Mouse (Mus musculus) forebrain, embryonic 10.5 days (tissue): Measurements from ENCODE around the gene Ntn3. TPM values are rescaled to one million over a fixed set of nuclear protein-coding genes. Genes with fewer than 3 reads are reported as not detected.

Source experiments
- DNase-seq: peaks from one replicate; pipeline ENCODE4 v3.0.0-alpha.2; 2017; ENCODE audit warnings: low spot score; ENCODE audit errors: extremely low spot score
- H3K27ac ChIP-seq: fragments of 300-500 bp; sonication (generic); 2 replicates; pipeline ENCODE4 v1.5.1; 2016; ENCODE audit warnings: mild to moderate bottlenecking
- H3K27me3 ChIP-seq: fragments of 300-500 bp; sonication (generic); 2 replicates; pipeline ENCODE4 v1.6.1; 2016; ENCODE audit warnings: mild to moderate bottlenecking; ENCODE audit not compliant: poor library complexity, severe bottlenecking
- H3K36me3 ChIP-seq: fragments of 300-500 bp; sonication (generic); replicated peaks from 2 replicates; pipeline ENCODE4 v1.6.1; 2016; ENCODE audit warnings: mild to moderate bottlenecking, moderate library complexity
- H3K4me1 ChIP-seq: fragments of 300-500 bp; sonication (generic); 2 replicates; pipeline ENCODE4 v1.6.1; 2016
- H3K4me3 ChIP-seq: fragments of 300-500 bp; sonication (generic); 2 replicates; pipeline ENCODE4 v1.5.1; 2016; ENCODE audit warnings: mild to moderate bottlenecking, moderate library complexity
- H3K9me3 ChIP-seq: fragments of 300-500 bp; sonication (generic); 2 replicates; pipeline ENCODE4 v1.6.1; 2016; ENCODE audit warnings: mild to moderate bottlenecking, moderate library complexity
- WGBS: fragments of 180-500 bp; shearing (Covaris S2); methylation state at CpG from one replicate; pipeline ENCODE4 v1.1.7; 2016; 5-methylcytosine and 5-hydroxymethylcytosine counted together
- polyA plus RNA-seq: library from polyadenylated mRNA; unstranded; fragments of >200 nt; fragmentation: Nextera tagmentation; extraction: Ambion mirVana; gene quantifications from 2 replicates; pipeline ENCODE4 v1.2.1, GENCODE M21; 2016

The Ntn3 gene
- polyA plus RNA-seq, 1 experiment from 2014 or later, result 2.3 TPM

DNA sequence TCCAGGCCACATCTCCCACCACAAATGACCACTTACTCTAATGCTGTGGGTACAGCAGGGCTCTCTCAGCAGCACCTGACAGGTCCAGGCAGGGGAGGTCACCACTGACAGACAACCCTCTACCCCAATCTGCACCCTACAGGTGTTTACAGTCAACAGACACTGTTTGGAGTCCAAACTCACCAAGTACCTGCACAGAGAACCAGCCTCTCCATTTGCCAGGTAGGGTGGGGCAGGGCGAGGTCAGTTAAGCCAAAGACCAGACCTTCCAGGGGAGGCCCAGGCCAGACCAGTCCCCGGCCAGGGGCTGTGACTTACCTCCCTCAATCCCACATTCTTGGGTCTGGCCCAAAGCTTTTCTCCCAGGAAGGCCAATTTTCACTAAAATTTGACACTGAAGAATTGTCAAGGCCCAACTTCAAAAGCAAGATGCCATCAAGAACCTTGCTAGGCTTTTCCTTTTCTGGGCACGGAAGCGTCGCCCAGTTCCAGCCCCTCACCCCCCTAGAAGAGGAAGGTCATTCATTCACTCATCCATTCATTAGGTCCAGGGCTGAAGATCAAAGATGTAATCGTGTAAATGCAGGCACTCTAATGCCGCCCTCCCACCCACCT lies 41.3 kb downstream of the Ntn3 start:
- Histone ChIP-seq H3K4me1 (peaks cover 26% of the 10 kb centered on the region), H3K9me3 (no peaks in the 10 kb centered on the region), H3K27me3 (no peaks in the 10 kb centered on the region), H3K27ac (peak overlapping the region; percentile 98), H3K4me3 (peak overlapping the region; percentile 96), H3K36me3 (peaks cover 33% of the 10 kb centered on the region)
- WGBS, result 73% methylated on average over 7 of the region's 7 CpGs
- DNase-seq, result no peak

DNA sequence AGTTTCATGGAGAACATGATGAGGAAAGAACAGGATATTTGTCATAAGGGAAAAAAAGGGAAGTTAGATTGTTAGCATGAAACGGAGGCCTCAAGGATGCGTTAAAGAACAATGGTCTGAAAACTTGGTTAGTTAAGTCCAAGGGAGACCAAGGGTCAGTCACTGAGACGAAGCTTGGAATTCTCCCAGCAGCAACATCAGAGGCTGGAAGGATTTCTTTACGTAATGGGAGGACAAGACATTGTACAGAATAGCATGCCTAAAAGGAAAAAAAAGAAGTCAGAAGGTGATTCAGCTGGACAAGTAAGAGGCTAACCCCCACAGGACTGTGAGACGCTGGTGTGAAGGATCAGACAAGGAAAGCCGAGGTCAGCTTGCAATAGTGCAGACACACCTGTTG lies 42.2 kb downstream of the Ntn3 start:
- 93% methylated on average over 6 of the region's 6 CpGs for WGBS
- no peak overlapping the region for H3K4me3 ChIP-seq
- H3K27ac ChIP-seq, result no peak overlapping the region

DNA sequence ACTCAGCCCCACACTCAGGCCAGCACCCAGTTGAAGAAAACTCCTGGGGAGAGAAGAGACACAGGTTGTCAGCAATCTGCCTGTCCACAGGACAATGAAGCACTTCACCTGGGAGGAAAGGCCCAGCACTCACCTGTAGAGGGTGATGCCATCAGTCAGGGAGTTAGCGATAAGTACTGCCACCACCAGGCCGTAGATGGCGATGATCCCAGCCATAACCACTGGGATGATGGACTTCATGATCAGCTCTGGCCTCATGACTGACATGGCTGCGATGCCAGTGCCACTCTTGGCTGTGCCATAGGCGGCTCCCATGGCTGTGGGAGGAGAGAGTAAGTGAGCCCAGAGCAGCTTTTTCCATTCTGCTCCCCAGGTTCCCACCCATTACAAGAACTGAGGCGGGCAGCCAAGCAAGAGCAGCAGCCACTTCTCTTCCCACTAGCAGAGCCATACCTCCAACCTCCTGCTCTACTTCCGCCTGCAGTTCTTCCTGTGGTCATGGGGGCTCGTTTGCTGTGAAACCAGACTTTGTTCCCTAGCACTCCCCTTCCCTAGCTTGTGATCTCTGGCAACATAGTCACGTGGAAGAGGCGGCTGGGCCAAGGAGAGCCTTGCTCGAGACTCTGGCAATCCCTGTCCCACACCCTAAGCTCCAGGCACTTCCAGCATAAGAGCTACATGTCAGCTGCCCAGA lies 44.6 kb downstream of the Ntn3 start:
- no peak for DNase-seq
- Histone ChIP-seq H3K4me1 (peaks cover 28% of the 10 kb centered on the region), H3K4me3 (0 out of 2 replicates have a peak overlapping the region, but pooled peaks have one; percentile 16), H3K27ac (no peak overlapping the region), H3K36me3 (peaks cover 33% of the 10 kb centered on the region), H3K9me3 (no peaks in the 10 kb centered on the region), H3K27me3 (no peaks in the 10 kb centered on the region)
- 88% methylated on average over 11 of the region's 11 CpGs for WGBS

More for the DNA sequence above, 42.2 kb downstream of the Ntn3 start:
- H3K9me3 ChIP-seq, result no peaks in the 10 kb centered on the region
- no peak for DNase-seq
- no peaks in the 10 kb centered on the region for H3K27me3 ChIP-seq
- H3K36me3 ChIP-seq, result peaks cover 33% of the 10 kb centered on the region
- peaks cover 35% of the 10 kb centered on the region for H3K4me1 ChIP-seq

DNA sequence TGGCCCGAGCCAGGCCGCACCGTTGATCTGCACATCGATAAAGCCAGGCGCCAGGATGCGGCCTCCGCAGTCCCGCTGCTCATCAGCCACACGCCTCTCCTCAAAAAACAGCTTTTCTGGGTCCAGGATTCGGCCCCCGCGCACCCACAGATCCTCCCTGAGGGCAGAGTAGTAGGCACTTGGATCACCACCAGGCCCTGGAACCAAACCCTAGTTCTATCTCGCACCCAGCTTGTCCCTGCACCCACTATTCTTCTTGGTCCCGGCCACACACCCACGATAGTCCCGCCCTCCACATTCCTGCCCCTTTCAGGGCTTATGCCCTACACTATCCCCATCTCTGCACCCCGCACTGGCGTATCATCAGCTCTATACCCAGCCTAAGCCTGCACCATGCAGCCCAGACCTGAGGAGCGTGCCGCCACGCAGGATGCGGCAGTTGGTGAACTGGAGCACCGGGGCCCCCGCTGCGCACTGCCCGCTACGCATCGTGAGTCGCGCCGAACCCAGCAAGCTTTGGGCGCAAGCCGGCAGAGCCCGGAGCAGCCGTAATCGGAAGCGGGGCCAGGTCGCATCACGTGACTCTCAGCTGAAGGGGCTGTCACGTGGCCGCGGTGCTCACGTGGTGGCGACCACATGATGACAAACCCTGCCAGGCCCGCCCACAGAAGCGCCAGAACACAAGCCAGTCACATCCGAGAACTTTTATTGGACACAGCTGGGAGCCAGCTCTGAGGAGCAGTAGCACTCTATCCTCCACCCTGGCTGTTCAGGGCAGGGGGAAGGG lies 46.0 kb downstream of the Ntn3 start, which contains the start of gene Amdhd2:
TSS of gene Amdhd2 (minus strand) at position 591 of the 787 bp plus-strand sequence.
- Histone ChIP-seq H3K9me3 (no peaks in the 10 kb centered on the region), H3K36me3 (peaks cover 33% of the 10 kb centered on the region), H3K27ac (peak within 1 kb of the TSS; percentile 89), H3K4me1 (peaks cover 25% of the 10 kb centered on the region), H3K4me3 (peak within 1 kb of the TSS; percentile 83), H3K27me3 (no peaks in the 10 kb centered on the region)
- DNase-seq, result peak; percentile 98
- 1% methylated on average over 47 of the region's 47 CpGs for WGBS

DNA sequence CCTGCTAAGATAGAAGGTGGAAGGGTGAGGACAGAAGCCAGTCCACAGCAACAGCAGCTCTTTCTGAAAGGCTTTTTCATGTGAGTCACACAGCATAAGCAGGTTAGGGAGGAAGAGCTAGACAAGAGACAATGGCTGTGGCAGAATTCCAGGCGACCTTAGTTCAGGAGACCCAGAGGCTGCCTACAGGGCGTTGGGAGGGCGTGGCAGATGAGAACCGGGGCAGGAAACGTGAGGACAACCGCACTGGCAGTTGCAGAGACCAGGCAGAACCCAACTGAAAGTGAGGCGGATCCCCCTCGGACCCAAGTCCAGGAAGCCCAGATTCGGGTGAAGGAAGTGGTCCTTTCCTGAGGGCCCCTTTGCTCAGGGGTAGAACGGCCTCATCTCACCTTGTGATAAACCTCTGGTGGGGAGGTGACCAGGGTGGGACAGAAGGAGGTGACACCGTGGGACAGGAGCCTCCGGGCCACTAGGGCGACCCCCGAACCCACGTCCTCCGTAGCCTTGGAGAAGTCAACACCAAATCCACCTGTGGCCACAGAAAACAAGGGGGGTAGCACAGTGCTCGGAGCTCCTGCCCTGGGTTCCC lies 46.7 kb downstream of the Ntn3 start:
- no peak for DNase-seq
- H3K27ac ChIP-seq, result peak overlapping the region; percentile 89
- H3K4me3 ChIP-seq, result peak overlapping the region; percentile 83
- 34% methylated on average over 17 of the region's 17 CpGs for WGBS
- H3K4me1 ChIP-seq, result peaks cover 18% of the 10 kb centered on the region
- no peaks in the 10 kb centered on the region for H3K27me3 ChIP-seq
- no peaks in the 10 kb centered on the region for H3K9me3 ChIP-seq
- H3K36me3 ChIP-seq, result peaks cover 34% of the 10 kb centered on the region

DNA sequence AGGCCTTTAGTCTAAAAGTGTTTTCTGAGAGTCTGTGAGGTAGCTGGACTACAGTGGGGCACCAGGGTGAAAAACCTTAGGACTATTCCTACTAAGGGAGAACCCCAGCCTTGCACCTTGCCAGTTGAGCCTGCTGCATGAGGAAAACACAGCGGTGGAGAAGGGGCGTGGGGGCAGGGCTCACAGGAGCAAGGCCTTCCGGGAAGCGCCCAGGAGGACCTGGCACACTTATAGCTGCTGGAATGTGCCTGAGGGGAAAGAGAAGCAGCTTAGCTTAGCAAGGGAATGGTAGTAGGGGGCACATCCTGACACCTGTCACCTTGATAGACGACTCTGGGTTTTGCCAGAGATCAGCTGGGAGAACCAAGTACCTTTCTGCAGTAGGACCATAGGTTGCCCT lies 47.9 kb downstream of the Ntn3 start:
- no peak overlapping the region for H3K4me3 ChIP-seq
- no peak for DNase-seq
- peaks cover 14% of the 10 kb centered on the region for H3K4me1 ChIP-seq
- H3K36me3 ChIP-seq, result peaks cover 30% of the 10 kb centered on the region
- no peaks in the 10 kb centered on the region for H3K9me3 ChIP-seq
- no peaks in the 10 kb centered on the region for H3K27me3 ChIP-seq
- H3K27ac ChIP-seq, result no peak overlapping the region
- WGBS, result 86% methylated on average over 5 of the region's 5 CpGs

DNA sequence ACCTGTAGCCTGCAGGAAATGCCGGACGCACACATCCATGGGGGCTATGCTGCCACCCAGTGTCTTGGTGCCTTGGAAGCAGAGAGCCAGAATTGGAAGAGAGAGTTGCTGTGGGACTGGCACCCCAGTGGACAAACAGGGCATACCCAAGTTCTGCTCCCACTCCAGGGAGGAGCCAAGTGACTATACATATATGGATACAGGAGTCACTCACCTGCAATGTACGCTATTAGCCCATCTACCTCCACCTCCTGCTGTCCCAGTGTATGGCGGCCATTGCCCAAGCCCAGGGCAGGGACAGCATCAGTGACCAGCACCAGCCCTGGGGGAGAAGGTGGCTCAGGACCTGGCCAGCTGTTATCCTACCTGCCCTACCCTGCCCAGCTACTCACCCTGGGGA lies 51.8 kb downstream of the Ntn3 start:
- Histone ChIP-seq H3K27me3 (no peaks in the 10 kb centered on the region), H3K9me3 (no peaks in the 10 kb centered on the region), H3K36me3 (peaks cover 31% of the 10 kb centered on the region), H3K4me1 (peaks cover 6% of the 10 kb centered on the region), H3K4me3 (no peak overlapping the region), H3K27ac (no peak overlapping the region)
- no peak for DNase-seq
- 95% methylated on average over 4 of the region's 4 CpGs for WGBS

DNA sequence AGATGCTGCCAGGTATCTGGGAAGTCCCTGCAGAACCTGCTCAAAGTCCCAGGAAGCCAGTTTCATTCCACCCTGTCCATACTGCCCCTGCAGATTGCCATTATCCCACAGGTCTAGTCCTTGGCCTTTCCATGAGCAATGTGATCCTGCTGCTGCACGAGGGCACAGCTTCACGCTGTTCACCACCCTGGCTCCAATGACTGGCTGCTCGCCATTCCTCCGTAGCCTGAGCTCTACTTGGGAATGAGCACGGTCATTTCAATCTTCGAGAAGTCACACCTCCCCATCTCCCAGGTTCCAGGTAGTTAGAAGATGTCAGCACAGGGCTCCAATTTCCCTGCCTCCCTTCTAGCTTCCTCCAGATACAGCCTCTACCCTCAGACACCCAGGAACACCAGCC lies 52.2 kb downstream of the Ntn3 start:
- Histone ChIP-seq H3K4me1 (peaks cover 6% of the 10 kb centered on the region), H3K36me3 (peaks cover 31% of the 10 kb centered on the region), H3K27ac (no peak overlapping the region), H3K9me3 (no peaks in the 10 kb centered on the region), H3K27me3 (no peaks in the 10 kb centered on the region), H3K4me3 (no peak overlapping the region)
- 94% methylated on average over 6 of the region's 6 CpGs for WGBS
- DNase-seq, result no peak

DNA sequence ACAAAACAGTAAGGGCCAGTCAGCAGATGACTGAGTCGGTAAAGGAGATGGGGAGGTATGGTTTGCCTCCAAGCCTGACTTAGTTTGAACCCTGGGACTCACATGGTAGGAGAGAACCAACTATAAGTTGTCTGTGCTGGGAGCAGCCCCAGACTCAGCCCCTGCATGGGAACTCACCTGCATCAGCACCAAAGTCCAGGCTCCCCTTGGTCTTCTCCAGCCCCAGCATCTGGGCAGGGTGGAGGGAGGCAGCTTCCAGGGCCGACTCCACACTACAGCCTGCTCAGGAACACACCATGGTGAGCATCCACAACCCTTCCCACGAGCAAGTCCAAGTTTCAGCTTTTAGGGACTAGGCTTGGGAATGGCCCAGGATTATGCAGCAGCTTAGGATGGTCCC lies 52.9 kb downstream of the Ntn3 start:
- H3K36me3 ChIP-seq, result peaks cover 31% of the 10 kb centered on the region
- no peak for DNase-seq
- H3K4me1 ChIP-seq, result peaks cover 11% of the 10 kb centered on the region
- H3K4me3 ChIP-seq, result no peak overlapping the region
- 80% methylated on average over 3 of the region's 3 CpGs for WGBS
- H3K27me3 ChIP-seq, result no peaks in the 10 kb centered on the region
- H3K27ac ChIP-seq, result no peak overlapping the region
- H3K9me3 ChIP-seq, result no peaks in the 10 kb centered on the region

DNA sequence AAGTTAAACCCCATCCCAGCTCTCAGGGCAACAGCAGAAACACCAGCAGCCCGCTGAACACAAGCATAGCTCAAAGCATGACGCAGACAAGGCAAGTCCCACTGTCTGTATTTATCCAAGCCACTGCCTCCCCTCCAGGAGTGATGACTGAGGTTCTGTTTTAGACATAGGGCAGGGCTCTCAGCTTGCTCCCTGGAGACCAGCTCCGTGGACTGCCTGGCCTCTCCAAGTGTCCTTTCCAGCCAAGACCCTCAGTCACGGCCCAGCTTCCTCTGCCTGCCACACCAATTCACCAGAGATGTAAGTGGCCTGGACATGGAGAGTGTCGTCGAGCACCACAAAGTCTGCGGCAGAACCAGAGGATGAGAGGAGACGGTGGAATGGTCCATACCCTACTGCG lies 53.6 kb downstream of the Ntn3 start:
- no peak overlapping the region for H3K27ac ChIP-seq
- peaks cover 31% of the 10 kb centered on the region for H3K36me3 ChIP-seq
- WGBS, result 93% methylated on average over 9 of the region's 9 CpGs
- DNase-seq, result no peak
- H3K27me3 ChIP-seq, result no peaks in the 10 kb centered on the region
- H3K4me1 ChIP-seq, result peaks cover 11% of the 10 kb centered on the region
- no peaks in the 10 kb centered on the region for H3K9me3 ChIP-seq
- H3K4me3 ChIP-seq, result no peak overlapping the region

DNA sequence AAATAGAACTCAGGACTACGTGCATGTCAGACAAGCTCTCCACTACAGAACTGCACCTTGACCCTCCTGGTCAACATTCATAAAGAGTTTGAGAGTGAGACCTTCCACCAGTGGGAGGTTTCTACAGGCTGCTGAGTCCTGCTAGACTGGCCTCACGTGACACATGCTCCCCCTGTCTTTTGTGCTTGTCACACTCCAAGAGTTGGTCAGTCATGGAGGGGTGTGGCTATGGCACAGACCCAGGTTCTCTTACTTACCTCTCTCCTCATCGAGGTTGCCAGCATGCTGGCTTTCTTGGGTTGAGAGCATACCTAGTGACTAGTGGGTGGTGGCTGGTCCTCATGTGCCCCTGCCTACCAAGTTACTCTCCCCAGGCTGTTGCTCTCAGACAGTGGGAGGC lies 54.9 kb downstream of the Ntn3 start:
- peaks cover 11% of the 10 kb centered on the region for H3K4me1 ChIP-seq
- WGBS, result 81% methylated on average over 3 of the region's 3 CpGs
- DNase-seq, result no peak
- no peak overlapping the region for H3K4me3 ChIP-seq
- no peak overlapping the region for H3K27ac ChIP-seq
- H3K36me3 ChIP-seq, result peaks cover 31% of the 10 kb centered on the region
- H3K27me3 ChIP-seq, result no peaks in the 10 kb centered on the region
- no peaks in the 10 kb centered on the region for H3K9me3 ChIP-seq
